Mouse (Mus musculus) forebrain, embryonic 14.5 days (tissue): Measurements from ENCODE around the gene Aldh3b3. TPM values are rescaled to one million over a fixed set of nuclear protein-coding genes. Genes with fewer than 3 reads are reported as not detected.

Source experiments
- ATAC-seq: fragments of 200-750 bp; cut with Nextera tagmentation; 2 replicates; pipeline ENCODE4 v1.8.0; 2017; ENCODE audit warnings: mild to moderate bottlenecking, moderate library complexity
- DNase-seq: peaks from one replicate; pipeline ENCODE4 v3.0.0-alpha.2; 2015; ENCODE audit warnings: low spot score
- H3K27ac ChIP-seq: fragments of 300-500 bp; sonication (generic); 2 replicates; pipeline ENCODE4 v1.5.1; 2014; ENCODE audit warnings: low read depth, mild to moderate bottlenecking, control low read depth, low read length, moderate library complexity
- H3K27me3 ChIP-seq: fragments of 300-500 bp; sonication (generic); replicated peaks from 2 replicates; pipeline ENCODE4 v1.6.1; 2014; ENCODE audit warnings: low read length, control low read depth, mixed read lengths; ENCODE audit not compliant: control insufficient read depth, insufficient read depth
- H3K36me3 ChIP-seq: fragments of 300-500 bp; sonication (generic); 2 replicates; pipeline ENCODE4 v1.6.1; 2014; ENCODE audit warnings: low read length, control low read depth; ENCODE audit not compliant: control insufficient read depth, insufficient read depth
- H3K4me1 ChIP-seq: fragments of 300-500 bp; sonication (generic); 2 replicates; pipeline ENCODE4 v1.6.1; 2014; ENCODE audit warnings: antibody characterized with exemption, low read length, control low read depth; ENCODE audit not compliant: control insufficient read depth, insufficient read depth
- H3K4me2 ChIP-seq: fragments of 300-500 bp; sonication (generic); 2 replicates; pipeline ENCODE4 v1.6.1; 2014; ENCODE audit warnings: mild to moderate bottlenecking, control low read depth, low read length
- H3K4me3 ChIP-seq: fragments of 300-500 bp; sonication (generic); 2 replicates; pipeline ENCODE4 v1.5.1; 2014; ENCODE audit warnings: low read depth, low read length, control low read depth
- H3K9ac ChIP-seq: fragments of 300-500 bp; sonication (generic); 2 replicates; pipeline ENCODE4 v1.6.1; 2014; ENCODE audit warnings: mild to moderate bottlenecking, low read length, control low read depth, moderate library complexity
- H3K9me3 ChIP-seq: fragments of 300-500 bp; sonication (generic); replicated peaks from 2 replicates; pipeline ENCODE4 v1.6.1; 2016; ENCODE audit warnings: low read length, control low read depth, mixed read lengths; ENCODE audit not compliant: control insufficient read depth
- WGBS: fragments of 180-500 bp; shearing (Covaris S2); extraction: QIAGEN DNeasy Blood & Tissue Kit; methylation state at CpG from one replicate; pipeline ENCODE4 v1.1.7; 2014; 5-methylcytosine and 5-hydroxymethylcytosine counted together
- polyA plus RNA-seq: library from polyadenylated mRNA; unstranded; fragments of >200 nt; fragmentation: Nextera tagmentation; extraction: Ambion mirVana; gene quantifications from 2 replicates; pipeline ENCODE4 v1.2.1, GENCODE M21; 2014

Aldh3b3 gene
- polyA plus RNA-seq, 1 experiment from 2014 or later: not detected

DNA sequence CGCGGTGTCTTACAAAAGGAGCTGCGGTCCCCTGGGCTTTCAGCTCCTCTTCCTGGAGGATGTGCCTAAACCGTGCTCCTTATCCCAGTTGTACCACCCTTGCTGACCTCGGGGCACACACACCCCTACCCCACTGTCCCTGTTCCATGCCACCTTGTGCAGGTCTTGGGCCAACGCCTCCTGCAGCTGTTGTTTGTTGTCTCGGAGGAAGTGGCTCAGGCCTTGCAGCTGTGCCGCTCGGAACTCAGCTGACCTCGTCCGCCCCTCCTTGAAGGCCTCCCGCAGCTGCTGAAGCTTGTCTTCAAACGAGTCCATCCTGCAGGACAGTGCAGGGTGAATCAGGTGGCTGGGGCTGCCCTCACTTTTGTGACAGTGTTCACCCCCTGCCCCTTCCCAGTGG, 34.9 kb upstream of the Aldh3b3 start:
- WGBS: 71% methylated on average over 13 of the region's 13 CpGs
- Histone ChIP-seq H3K36me3 (no peaks in the 10 kb centered on the region), H3K4me3 (no peak overlapping the region), H3K4me2 (no peak overlapping the region), H3K9me3 (no peaks in the 10 kb centered on the region), H3K4me1 (no peaks in the 10 kb centered on the region), H3K9ac (no peak overlapping the region), H3K27me3 (no peaks in the 10 kb centered on the region), H3K27ac (no peak overlapping the region)
- DNase-seq (no peak), ATAC-seq (no peak)

- Histone ChIP-seq H3K4me1 (no peaks in the 10 kb centered on the region), H3K9ac (no peak overlapping the region), H3K4me2 (no peak overlapping the region), H3K27ac (no peak overlapping the region), H3K27me3 (no peaks in the 10 kb centered on the region), H3K36me3 (no peaks in the 10 kb centered on the region), H3K9me3 (no peaks in the 10 kb centered on the region), H3K4me3 (no peak overlapping the region)
- DNase-seq (no peak), ATAC-seq (no peak)
- WGBS: 83% methylated on average over 8 of the region's 8 CpGs
Observed at GRCm38 (mm10) chr19:3924190-3924589, 34.3 kb upstream of the Aldh3b3 start.

DNA sequence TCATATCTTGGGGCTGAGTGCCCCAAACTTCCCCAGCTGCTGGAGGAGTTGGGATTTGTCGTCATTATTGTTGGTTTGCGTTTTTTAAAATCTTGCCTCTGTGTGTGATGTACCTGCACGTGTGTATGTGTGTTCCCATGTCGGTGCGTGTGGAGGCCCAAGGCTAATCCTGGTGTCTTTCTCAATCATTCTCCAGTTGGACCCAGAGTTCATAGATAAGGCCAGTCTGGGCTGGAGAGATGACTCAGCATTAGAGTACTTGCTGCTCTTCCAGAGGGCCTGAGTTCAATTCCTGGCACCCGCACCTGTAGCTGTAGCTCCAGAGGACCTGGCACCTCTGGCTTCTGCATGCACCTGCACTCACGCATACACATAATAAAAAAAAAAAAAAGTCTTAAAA, 33.6 kb upstream of the Aldh3b3 start:
- Histone ChIP-seq H3K4me2 (no peak overlapping the region), H3K36me3 (no peaks in the 10 kb centered on the region), H3K4me3 (no peak overlapping the region), H3K9ac (no peak overlapping the region), H3K27ac (no peak overlapping the region), H3K9me3 (no peaks in the 10 kb centered on the region), H3K27me3 (no peaks in the 10 kb centered on the region), H3K4me1 (peaks cover 4% of the 10 kb centered on the region; the same call in 1 of the 2 replicates)
- no peak for DNase-seq
- WGBS: 92% methylated on average over 7 of the region's 7 CpGs
- ATAC-seq: no peak

DNA sequence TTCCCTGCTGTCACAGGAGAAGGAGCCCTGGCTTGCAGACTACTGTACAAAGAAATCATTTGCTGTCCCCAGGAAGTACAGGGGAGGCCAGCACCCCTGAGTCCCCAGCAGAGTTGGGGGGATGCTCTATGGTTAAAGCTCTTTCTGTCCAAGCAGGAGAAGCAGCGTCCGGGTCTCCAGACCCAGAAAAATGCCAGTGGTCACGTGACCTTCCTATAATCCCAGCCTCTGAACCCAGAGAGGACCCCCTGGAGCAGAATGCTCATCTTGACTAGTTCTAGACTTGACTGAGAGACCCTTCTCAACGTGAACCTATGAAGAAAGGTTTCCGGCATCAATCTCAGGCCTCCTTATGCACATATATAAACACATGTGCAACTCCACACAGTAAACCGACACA, 32.6 kb upstream of the Aldh3b3 start:
- Histone ChIP-seq H3K36me3 (no peaks in the 10 kb centered on the region), H3K4me3 (no peak overlapping the region), H3K9ac (no peak overlapping the region), H3K4me1 (peaks cover 4% of the 10 kb centered on the region; the same call in 1 of the 2 replicates), H3K9me3 (no peaks in the 10 kb centered on the region), H3K4me2 (no peak overlapping the region), H3K27ac (no peak overlapping the region), H3K27me3 (no peaks in the 10 kb centered on the region)
- WGBS: 86% methylated on average over 6 of the region's 6 CpGs
- ATAC-seq (no peak), DNase-seq (no peak)

- Histone ChIP-seq H3K9me3 (no peaks in the 10 kb centered on the region), H3K9ac (no peak overlapping the region), H3K4me2 (no peak overlapping the region), H3K36me3 (no peaks in the 10 kb centered on the region), H3K4me3 (no peak overlapping the region), H3K27ac (no peak overlapping the region), H3K27me3 (no peaks in the 10 kb centered on the region), H3K4me1 (peaks cover 4% of the 10 kb centered on the region; the same call in 1 of the 2 replicates)
- ATAC-seq (no peak), DNase-seq (no peak)
- 71% methylated on average over 3 of the region's 3 CpGs for WGBS
Observed at GRCm38 (mm10) chr19:3926279-3926678, 32.2 kb upstream of the Aldh3b3 start.

DNA sequence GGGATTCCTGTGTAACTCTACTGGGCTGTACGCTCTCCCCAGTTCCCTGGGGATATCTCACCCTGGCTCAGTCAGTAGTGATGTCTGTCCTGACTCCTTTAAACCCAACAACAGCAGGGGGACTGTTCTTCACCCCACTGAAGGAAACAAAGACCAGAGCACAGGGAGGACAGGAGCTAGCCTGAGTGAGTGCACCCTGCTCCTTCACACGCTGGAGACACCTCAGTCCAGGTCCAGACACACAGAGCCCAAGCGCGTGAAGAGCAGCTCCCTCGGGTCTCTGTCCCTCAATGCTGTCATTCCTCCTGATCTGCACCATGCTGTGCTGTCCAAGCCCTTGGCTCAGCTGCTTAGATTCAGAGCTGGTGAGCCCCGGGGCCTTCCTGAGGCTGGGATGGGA, 31.8 kb upstream of the Aldh3b3 start:
- H3K4me2 ChIP-seq: no peak overlapping the region
- no peaks in the 10 kb centered on the region for H3K27me3 ChIP-seq
- no peak for ATAC-seq
- no peak overlapping the region for H3K4me3 ChIP-seq
- H3K4me1 ChIP-seq: peaks cover 4% of the 10 kb centered on the region; the same call in 1 of the 2 replicates
- H3K36me3 ChIP-seq: no peaks in the 10 kb centered on the region
- no peaks in the 10 kb centered on the region for H3K9me3 ChIP-seq
- H3K9ac ChIP-seq: no peak overlapping the region
- H3K27ac ChIP-seq: no peak overlapping the region
- whole genome bisulfite sequencing: 60% methylated on average over 6 of the region's 6 CpGs
- DNase-seq: no peak

DNA sequence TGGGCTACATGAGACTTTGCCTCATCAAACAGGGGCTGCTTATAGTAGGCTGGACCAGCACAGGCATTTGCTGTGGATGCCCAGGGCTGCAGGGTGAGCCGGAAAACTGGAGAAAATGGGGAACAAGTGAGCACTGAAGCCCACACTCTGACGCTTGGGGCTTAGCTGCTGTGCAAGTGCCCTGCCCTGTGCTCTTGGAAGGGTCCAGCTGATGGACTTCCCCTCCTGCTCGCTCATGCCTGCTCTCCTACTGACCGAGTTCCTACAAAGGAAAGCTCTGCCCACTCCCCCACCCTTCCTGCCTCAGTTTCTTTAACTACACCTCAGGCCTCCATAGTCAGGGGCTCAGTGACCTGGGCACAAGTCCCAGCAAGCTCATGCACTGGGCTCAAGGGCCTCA, 30.5 kb upstream of the Aldh3b3 start:
- 83% methylated on average over 4 of the region's 4 CpGs for WGBS
- no peak overlapping the region for H3K27ac ChIP-seq
- no peaks in the 10 kb centered on the region for H3K9me3 ChIP-seq
- H3K4me2 ChIP-seq: no peak overlapping the region
- peaks cover 4% of the 10 kb centered on the region; the same call in 1 of the 2 replicates for H3K4me1 ChIP-seq
- H3K9ac ChIP-seq: no peak overlapping the region
- DNase-seq: no peak
- no peaks in the 10 kb centered on the region for H3K27me3 ChIP-seq
- no peak for ATAC-seq
- H3K4me3 ChIP-seq: no peak overlapping the region
- no peaks in the 10 kb centered on the region for H3K36me3 ChIP-seq

DNA sequence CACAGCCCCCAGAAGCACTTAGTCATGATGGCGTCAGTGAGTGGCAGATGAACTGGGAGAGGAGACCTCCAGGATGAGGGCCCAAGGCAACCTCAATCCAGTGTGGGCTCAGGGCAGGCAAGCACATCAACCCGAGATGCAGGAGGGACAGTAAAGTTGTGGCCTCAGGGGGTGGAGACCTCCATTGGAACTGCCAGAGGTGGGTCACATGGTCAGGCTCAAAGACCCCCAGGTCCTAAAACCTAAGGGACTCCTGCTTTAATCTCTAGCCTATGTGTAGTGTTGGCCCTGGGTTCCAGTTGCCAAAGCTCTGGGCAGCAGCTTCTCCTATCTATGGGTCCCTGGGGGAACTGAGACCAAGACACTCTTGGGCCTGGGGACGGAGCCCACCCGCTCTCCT, 29.7 kb upstream of the Aldh3b3 start:
- H3K27ac ChIP-seq: 0 out of 2 replicates have a peak overlapping the region, but pooled peaks have one; percentile 36
- H3K4me2 ChIP-seq: no peak overlapping the region
- no peak overlapping the region for H3K4me3 ChIP-seq
- WGBS: 76% methylated on average over 4 of the region's 4 CpGs
- DNase-seq: no peak
- H3K9me3 ChIP-seq: no peaks in the 10 kb centered on the region
- no peak for ATAC-seq
- H3K9ac ChIP-seq: no peak overlapping the region
- H3K4me1 ChIP-seq: peaks cover 4% of the 10 kb centered on the region; the same call in 1 of the 2 replicates
- no peaks in the 10 kb centered on the region for H3K36me3 ChIP-seq
- H3K27me3 ChIP-seq: no peaks in the 10 kb centered on the region

DNA sequence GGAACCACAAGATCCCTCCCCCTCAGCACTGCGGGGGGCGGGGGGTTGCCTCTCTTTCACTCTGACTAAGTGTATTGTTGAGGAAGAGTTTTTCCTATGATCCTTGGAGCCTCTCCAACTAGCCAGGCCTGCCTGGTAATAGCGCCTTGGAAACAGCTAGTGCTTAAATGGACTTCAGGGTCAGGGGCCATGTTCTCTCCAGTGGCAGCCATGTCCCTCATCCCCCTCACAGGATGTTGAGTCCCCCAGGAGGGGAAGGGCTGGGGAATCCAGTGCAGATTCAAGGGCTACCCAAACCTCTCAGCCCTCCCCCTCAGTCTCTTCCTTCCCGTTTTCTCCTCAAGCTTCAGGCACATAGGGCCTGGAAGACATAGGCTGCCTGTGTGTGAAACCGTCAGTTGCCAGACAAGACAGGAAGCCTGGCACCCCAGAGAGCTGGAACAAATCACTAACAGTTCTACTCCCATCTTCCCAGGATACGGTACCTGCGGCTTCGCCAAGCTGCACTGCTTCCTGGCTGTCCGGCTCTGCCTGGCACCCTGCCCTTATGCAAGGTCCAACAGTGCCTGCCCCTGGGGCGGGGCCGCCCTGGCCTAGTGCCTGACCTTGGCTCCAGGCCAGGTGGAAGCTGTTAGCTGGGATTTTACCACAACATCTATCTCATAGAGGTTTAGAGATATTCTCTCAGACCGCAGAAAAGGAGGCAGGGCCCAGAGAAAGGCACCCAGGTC, 29.1 kb upstream of the Aldh3b3 start, which contains the start of gene Aldh3b1:
Aldh3b1 (minus strand) TSS at position 598 of the 731 bp plus-strand sequence.
- H3K4me3 ChIP-seq: no peak within 1 kb of the TSS
- peak; percentile 32; the same call in 1 of the 2 replicates for ATAC-seq
- no peaks in the 10 kb centered on the region for H3K36me3 ChIP-seq
- peak; percentile 51 for DNase-seq
- WGBS: 52% methylated on average over 12 of the region's 12 CpGs
- no peak within 1 kb of the TSS for H3K4me2 ChIP-seq
- H3K27me3 ChIP-seq: no peaks in the 10 kb centered on the region
- peak within 1 kb of the TSS; percentile 36; the same call in 1 of the 2 replicates for H3K27ac ChIP-seq
- peaks cover 4% of the 10 kb centered on the region; the same call in 1 of the 2 replicates for H3K4me1 ChIP-seq
- no peak within 1 kb of the TSS for H3K9ac ChIP-seq
- H3K9me3 ChIP-seq: no peaks in the 10 kb centered on the region
